Mouse (Mus musculus) CH12.LX (cell line): ENCODE data around the gene Map2k5. TPM values are rescaled to one million over a fixed set of nuclear protein-coding genes. Genes with fewer than 3 reads are reported as not detected.

Source experiments
- BHLHE40 ChIP-seq: IDR thresholded peaks from 2 replicates; pipeline ENCODE4 v1.6.1; 2011; ENCODE audit warnings: mild to moderate bottlenecking, low read depth, low read length, improper control_type of control experiment
- CHD1 ChIP-seq: IDR thresholded peaks from 2 replicates; pipeline ENCODE4 v1.6.1; 2012; ENCODE audit warnings: low read depth, low read length, improper control_type of control experiment, inconsistent platforms
- CTCF ChIP-seq, 2 experiments: IDR thresholded peaks in 1 of 2; conservative IDR thresholded peaks in 1 of 2; 2 replicates each; pipeline ENCODE4 v1.5.1; 2011 to 2012; ENCODE audit warnings: low read depth in 2 of 2, low read length in 2 of 2, improper control_type of control experiment in 1 of 2, inconsistent platforms in 1 of 2, mild to moderate bottlenecking in 1 of 2, moderate library complexity in 1 of 2
- ELF1 ChIP-seq: IDR thresholded peaks from 2 replicates; pipeline ENCODE4 v1.6.1; 2014; ENCODE audit warnings: low read depth, mild to moderate bottlenecking, inconsistent platforms, low read length, improper control_type of control experiment
- EP300 ChIP-seq: IDR thresholded peaks from 2 replicates; pipeline ENCODE4 v1.6.1; 2011; ENCODE audit warnings: low read length, improper control_type of control experiment
- ETS1 ChIP-seq: conservative IDR thresholded peaks from 2 replicates; pipeline ENCODE4 v1.6.1; 2012; ENCODE audit warnings: low read depth, mild to moderate bottlenecking, inconsistent platforms, low read length, improper control_type of control experiment, moderate library complexity
- GABPA ChIP-seq: IDR thresholded peaks from 2 replicates; pipeline ENCODE4 v1.6.1; 2012; ENCODE audit warnings: low read depth, low read length, improper control_type of control experiment, inconsistent platforms; ENCODE audit not compliant: insufficient replicate concordance
- HCFC1 ChIP-seq: IDR thresholded peaks from 2 replicates; pipeline ENCODE4 v1.6.1; 2012; ENCODE audit warnings: low read depth, mild to moderate bottlenecking, inconsistent platforms, low read length, improper control_type of control experiment
- JUND ChIP-seq: conservative IDR thresholded peaks from 2 replicates; pipeline ENCODE4 v1.6.1; 2011; ENCODE audit warnings: low read depth, low read length, improper control_type of control experiment
- KAT2A ChIP-seq: IDR thresholded peaks from 2 replicates; pipeline ENCODE4 v1.6.1; 2012; ENCODE audit warnings: low read length, improper control_type of control experiment, inconsistent platforms; ENCODE audit not compliant: insufficient replicate concordance
- MAFK ChIP-seq: IDR thresholded peaks from 2 replicates; pipeline ENCODE4 v1.6.1; 2011; ENCODE audit warnings: low read length, improper control_type of control experiment; ENCODE audit not compliant: insufficient replicate concordance
- MAX ChIP-seq: IDR thresholded peaks from 2 replicates; pipeline ENCODE4 v1.6.1; 2011; ENCODE audit warnings: low read length, improper control_type of control experiment
- MEF2A ChIP-seq: IDR thresholded peaks from 2 replicates; pipeline ENCODE4 v1.6.1; 2014; ENCODE audit warnings: low read depth, mild to moderate bottlenecking, inconsistent platforms, low read length, improper control_type of control experiment, borderline replicate concordance
- MXI1 ChIP-seq: IDR thresholded peaks from 2 replicates; pipeline ENCODE4 v1.6.1; 2011; ENCODE audit warnings: mild to moderate bottlenecking, low read depth, low read length, improper control_type of control experiment
- NRF1 ChIP-seq: IDR thresholded peaks from 2 replicates; pipeline ENCODE4 v1.6.1; 2014; ENCODE audit warnings: low read depth, mild to moderate bottlenecking, inconsistent platforms, low read length, improper control_type of control experiment, moderate library complexity
- RAD21 ChIP-seq: IDR thresholded peaks from 2 replicates; pipeline ENCODE4 v1.6.1; 2011; ENCODE audit warnings: low read depth, mild to moderate bottlenecking, low read length, improper control_type of control experiment, moderate library complexity
- RCOR1 ChIP-seq: conservative IDR thresholded peaks from 2 replicates; pipeline ENCODE4 v1.6.1; 2012; ENCODE audit warnings: low read depth, mild to moderate bottlenecking, inconsistent platforms, low read length, improper control_type of control experiment
- SIN3A ChIP-seq: IDR thresholded peaks from 2 replicates; pipeline ENCODE4 v1.6.1; 2012; ENCODE audit warnings: low read length, improper control_type of control experiment, inconsistent platforms
- SMC3 ChIP-seq: IDR thresholded peaks from 2 replicates; pipeline ENCODE4 v1.6.1; 2011; ENCODE audit warnings: low read depth, low read length, improper control_type of control experiment
- TBP ChIP-seq: conservative IDR thresholded peaks from 2 replicates; pipeline ENCODE4 v1.6.1; 2011; ENCODE audit warnings: low read depth, low read length, improper control_type of control experiment
- UBTF ChIP-seq: IDR thresholded peaks from 2 replicates; pipeline ENCODE4 v1.6.1; 2012; ENCODE audit warnings: low read depth, mild to moderate bottlenecking, inconsistent platforms, low read length, improper control_type of control experiment, moderate library complexity
- USF2 ChIP-seq: conservative IDR thresholded peaks from 2 replicates; pipeline ENCODE4 v1.6.1; 2011; ENCODE audit warnings: low read depth, low read length, improper control_type of control experiment
- ZC3H11A ChIP-seq: IDR thresholded peaks from 2 replicates; pipeline ENCODE4 v1.6.1; 2012; ENCODE audit warnings: low read depth, mild to moderate bottlenecking, inconsistent platforms, low read length, improper control_type of control experiment
- ZNF384 ChIP-seq: IDR thresholded peaks from 2 replicates; pipeline ENCODE4 v1.6.1; 2012; ENCODE audit warnings: low read depth, low read length, improper control_type of control experiment, inconsistent platforms
- polyA plus RNA-seq: library from polyadenylated mRNA; unstranded; fragments of >175 nt; gene quantifications from 2 replicates; pipeline ENCODE4 v1.2.1, GENCODE M21; 2012; ENCODE audit warnings: low read depth; ENCODE audit not compliant: insufficient read length
- total RNA-seq, 2 experiments: library from RNA; depleted of rRNA; stranded (reverse); fragments of 300-350 nt in 1 of 2; fragments of >200 nt in 1 of 2; gene quantifications; 2 replicates each; pipeline ENCODE4 v1.2.3; 2012 to 2014

Map2k5 gene
- total and polyA plus RNA-seq, 3 experiments, result 10.8 to 22.6 (median 11.2) TPM

DNA sequence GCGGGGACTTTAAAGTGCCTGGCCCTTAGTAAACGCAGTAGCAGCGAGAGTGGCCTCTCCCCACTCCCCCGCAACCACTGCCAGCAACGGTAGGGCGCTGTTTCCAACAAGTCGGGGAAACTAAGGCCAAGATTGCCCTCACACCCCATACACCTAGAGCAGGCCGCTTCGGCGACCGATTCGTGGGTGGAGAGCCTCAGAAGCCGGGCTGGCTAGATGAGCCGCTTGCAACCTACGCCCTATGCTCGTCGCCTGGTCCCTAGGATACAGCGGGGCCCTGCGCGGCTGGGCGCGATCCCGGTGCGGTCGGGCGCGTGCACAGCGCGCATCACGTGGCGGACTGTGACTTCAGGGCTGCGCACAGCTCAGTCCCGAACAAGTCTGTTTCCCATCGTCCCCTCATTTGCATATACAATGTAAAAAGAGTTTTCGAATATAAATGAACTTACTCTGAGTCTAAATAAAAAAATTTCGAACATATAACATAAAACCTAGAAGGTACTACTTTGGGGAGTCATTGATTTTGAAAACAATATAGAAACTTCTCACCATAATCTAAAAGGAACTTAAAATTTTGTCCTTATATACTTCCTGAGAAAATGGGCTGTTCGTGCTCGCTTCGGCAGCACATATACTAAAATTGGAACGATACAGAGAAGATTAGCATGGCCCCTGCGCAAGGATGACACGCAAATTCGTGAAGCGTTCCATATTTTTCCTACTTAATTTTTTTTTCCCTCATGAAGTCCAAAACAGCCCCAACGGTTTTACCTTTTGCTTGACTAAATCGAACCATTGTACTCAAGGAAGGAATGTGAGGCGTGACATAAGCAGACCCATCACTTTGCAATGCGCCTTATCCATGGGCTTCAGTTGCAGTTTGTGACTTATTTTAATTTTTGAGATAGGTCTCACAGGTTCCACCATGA lies 244.8 kb downstream of the Map2k5 start (continued):
- peak; percentile 11; the same call in 1 of the 2 replicates for TF ChIP-seq SMC3
- TF ChIP-seq HCFC1, result peak; percentile 60
- TF ChIP-seq KAT2A, result no peak
- no peak for TF ChIP-seq ZNF384
- peak; percentile 98 for TF ChIP-seq BHLHE40
- TF ChIP-seq GABPA, result no peak
- no peak for TF ChIP-seq EP300
- TF ChIP-seq UBTF, result no peak
- TF ChIP-seq SIN3A, result no peak; the same call in 1 of the 2 replicates
- peak; percentile 49; the same call in 1 of the 2 replicates for TF ChIP-seq MEF2A
- TF ChIP-seq MXI1, result peak; percentile 76
- TF ChIP-seq CHD1, result no peak
- TF ChIP-seq MAX, result peak; percentile 97
- peak; percentile 99 for TF ChIP-seq TBP
- peak; percentile 75 for TF ChIP-seq NRF1
- no peak for TF ChIP-seq CTCF (conservative IDR thresholded peaks at IDR 0.05 in 1 of 2, IDR thresholded peaks at IDR 0.05 in 1 of 2; ENCODE audit: low read depth in 2 of 2, low read length in 2 of 2)
- TF ChIP-seq ETS1, result peak; percentile 55
- no peak for TF ChIP-seq RAD21
- peak; percentile 93 for TF ChIP-seq USF2
- TF ChIP-seq MAFK, result peak; percentile 93
- TF ChIP-seq ZC3H11A, result no peak
- TF ChIP-seq RCOR1, result no peak
- peak; percentile 61 for TF ChIP-seq JUND
- TF ChIP-seq ELF1, result peak; percentile 86
